Mouse (Mus musculus): ENCODE data around the gene Anxa7. TPM values are rescaled to one million over a fixed set of nuclear protein-coding genes. Genes with fewer than 3 reads are reported as not detected.

Anxa7 gene
- 10 to 100 TPM; 42.2 to 52.4 TPM for total RNA-seq (2023)

GRCm38 (mm10) chr14:20479291-20480194, at the start of gene Anxa7:
Gene Anxa7 (minus strand): TSS chr14:20480133.

GRCm38 (mm10) chr14:20496603-20497002, 16.7 kb upstream of the Anxa7 start, which contains the start of gene Mss51:
Gene Mss51 (minus strand): TSS chr14:20496901.

GRCm38 (mm10) chr14:20451765-20452331, 28.1 kb downstream of the Anxa7 start, which contains the start of gene Cfap70:
Gene Cfap70 (minus strand): TSS chr14:20452226.

Other genes starting within 250 kb of the Anxa7 start
- gene Kcnk16, start 210.9 kb downstream of the Anxa7 start, total RNA-seq (2023) = not detected
- 10 to 100 TPM; 13.1 to 14.2 TPM for gene Nudt13, start 185.4 kb downstream of the Anxa7 start, total RNA-seq (2023)
- gene Ecd, start 132.0 kb downstream of the Anxa7 start, total RNA-seq (2023) = 10 to 100 TPM; 17.2 to 18.8 TPM
- 10 to 100 TPM; 19.7 to 21.1 TPM for gene Fam149b, start 132.0 kb downstream of the Anxa7 start, total RNA-seq (2023)
- gene Dnajc9, start 91.2 kb downstream of the Anxa7 start, total RNA-seq (2023) = 10 to 100 TPM; 43.1 to 50.4 TPM
- 10 to 100 TPM; 28.0 to 29.3 TPM for gene Mrps16, start 86.5 kb downstream of the Anxa7 start, total RNA-seq (2023)
- not detected for gene Cfap70, start 27.9 kb downstream of the Anxa7 start, total RNA-seq (2023)
- 1 to 10 TPM; 1.5 to 2.1 TPM for gene Mss51, start 16.8 kb upstream of the Anxa7 start, total RNA-seq (2023)
- gene Ppp3cb, start 66.4 kb upstream of the Anxa7 start, total RNA-seq (2023) = 10 to 100 TPM; 57.0 to 61.1 TPM
- gene Usp54, start 160.9 kb upstream of the Anxa7 start, total RNA-seq (2023) = 1 to 10 TPM; 2.5 to 2.8 TPM
- gene Myoz1, start 176.4 kb upstream of the Anxa7 start, total RNA-seq (2023) = not detected
- gene Synpo2l, start 188.2 kb upstream of the Anxa7 start, total RNA-seq (2023) = not detected
- 100 to 1,000 TPM; 115 to 121 TPM for gene Sec24c, start 194.2 kb upstream of the Anxa7 start, total RNA-seq (2023)
- 1 to 10 TPM; 6.0 to 6.3 TPM for gene Fut11, start 214.8 kb upstream of the Anxa7 start, total RNA-seq (2023)
- 10 to 100 TPM; 21.1 to 22.4 TPM for gene Chchd1, start 222.9 kb upstream of the Anxa7 start, total RNA-seq (2023)
- gene Zswim8, start 227.4 kb upstream of the Anxa7 start, total RNA-seq (2023) = 10 to 100 TPM; 93.3 to 94.3 TPM